Mouse (Mus musculus) embryo, embryonic 9.5 days (tissue): ENCODE measurements around the gene Cbx3.
"Not testable (repeated sequence)": the region's sequence is repeated elsewhere in the genome, so short reads cannot be mapped to it uniquely, and the experiment has no call there.

Experiments
- DNase-seq: peaks from one replicate; pipeline ENCODE4 v3.0.0-alpha.2; 2017; ENCODE audit errors: extremely low spot score

Gene Cbx3

GRCm38 (mm10) chr6:51469715-51470310, 347 bp upstream of the Cbx3 start, which contains the start of gene Hnrnpa2b1:
Hnrnpa2b1 (minus strand) TSS chr6:51469894.
- peak; percentile 99 for DNase-seq

GRCm38 (mm10) chr6:51471179-51471505, 982 bp downstream of the Cbx3 start:
- peak; percentile 76 for DNase-seq

DNA sequence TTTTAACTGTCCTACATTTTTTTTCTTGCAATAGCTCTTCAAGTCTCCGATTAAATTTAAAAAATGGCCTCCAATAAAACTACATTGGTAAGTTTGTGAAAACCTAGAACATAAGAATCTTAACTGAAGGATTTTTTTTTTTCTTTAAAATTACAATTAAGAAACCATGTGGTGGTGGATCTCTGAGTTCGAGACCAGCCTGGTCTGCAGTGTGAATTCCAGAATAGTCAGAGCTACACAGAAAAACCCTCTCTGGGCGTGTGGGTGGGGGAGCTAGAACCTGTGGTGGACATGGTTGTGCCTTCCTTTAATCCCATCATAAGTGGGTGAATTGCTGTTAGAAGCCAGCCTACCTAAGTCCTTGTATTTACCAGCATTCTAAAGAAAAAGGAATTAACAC, 1.6 kb downstream of the Cbx3 start:
- no peak for DNase-seq

- DNase-seq: no peak
Measured at GRCm38 (mm10) chr6:51472213-51472612, 2.1 kb downstream of the Cbx3 start.

GRCm38 (mm10) chr6:51479136-51479731, 9.1 kb downstream of the Cbx3 start:
- DNase-seq: no peak

GRCm38 (mm10) chr6:51481548-51481947, 11.4 kb downstream of the Cbx3 start:
- DNase-seq: no peak

DNA sequence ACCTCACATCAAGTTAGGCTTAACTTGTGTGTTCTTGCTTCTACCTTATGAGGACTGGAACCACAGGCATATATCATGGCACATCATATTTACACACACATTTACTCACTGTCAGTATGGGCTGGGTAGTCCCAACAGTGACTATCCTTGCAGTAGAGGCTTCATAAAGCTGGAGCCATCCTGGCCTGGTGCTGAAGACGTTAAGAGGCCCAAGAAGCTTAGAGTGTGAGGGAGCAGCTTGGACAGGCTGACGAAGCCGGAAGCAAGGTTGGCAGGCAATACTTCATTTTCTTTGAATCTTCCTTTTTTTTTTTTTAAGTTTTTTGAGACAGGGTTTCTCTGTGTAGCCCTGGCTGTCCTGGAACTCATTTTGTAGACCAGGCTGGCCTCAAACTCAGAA, 13.7 kb downstream of the Cbx3 start:
- DNase-seq: no peak

GRCm38 (mm10) chr6:51484556-51484955, 14.4 kb downstream of the Cbx3 start:
- not testable (repeated sequence) for DNase-seq

- no peak for DNase-seq
Measured at GRCm38 (mm10) chr6:51485646-51486045, 15.5 kb downstream of the Cbx3 start.

- DNase-seq: no peak
Measured at GRCm38 (mm10) chr6:51486076-51486710, 16.0 kb downstream of the Cbx3 start.

DNA sequence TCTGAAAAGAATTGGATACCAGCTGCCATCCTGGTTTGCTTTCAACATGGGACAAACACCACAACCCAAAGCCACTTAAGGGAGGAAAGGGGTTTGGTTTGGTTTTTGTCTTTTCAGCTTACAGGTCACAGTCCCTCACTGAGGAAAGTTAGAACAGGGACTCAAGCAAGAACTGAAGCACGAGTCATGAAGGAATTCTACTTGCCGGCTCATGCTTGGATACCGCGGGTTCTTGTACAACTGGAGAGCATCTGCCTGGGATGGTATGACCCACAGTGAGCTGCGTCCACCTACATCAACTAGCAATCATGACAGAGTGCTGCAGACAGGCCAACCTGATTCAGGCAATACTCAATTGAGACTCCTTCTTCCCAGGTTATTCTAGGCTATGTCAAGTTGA, 16.6 kb downstream of the Cbx3 start:
- DNase-seq: no peak

- no peak for DNase-seq
Measured at GRCm38 (mm10) chr6:51489787-51490186, 19.6 kb downstream of the Cbx3 start.

DNA sequence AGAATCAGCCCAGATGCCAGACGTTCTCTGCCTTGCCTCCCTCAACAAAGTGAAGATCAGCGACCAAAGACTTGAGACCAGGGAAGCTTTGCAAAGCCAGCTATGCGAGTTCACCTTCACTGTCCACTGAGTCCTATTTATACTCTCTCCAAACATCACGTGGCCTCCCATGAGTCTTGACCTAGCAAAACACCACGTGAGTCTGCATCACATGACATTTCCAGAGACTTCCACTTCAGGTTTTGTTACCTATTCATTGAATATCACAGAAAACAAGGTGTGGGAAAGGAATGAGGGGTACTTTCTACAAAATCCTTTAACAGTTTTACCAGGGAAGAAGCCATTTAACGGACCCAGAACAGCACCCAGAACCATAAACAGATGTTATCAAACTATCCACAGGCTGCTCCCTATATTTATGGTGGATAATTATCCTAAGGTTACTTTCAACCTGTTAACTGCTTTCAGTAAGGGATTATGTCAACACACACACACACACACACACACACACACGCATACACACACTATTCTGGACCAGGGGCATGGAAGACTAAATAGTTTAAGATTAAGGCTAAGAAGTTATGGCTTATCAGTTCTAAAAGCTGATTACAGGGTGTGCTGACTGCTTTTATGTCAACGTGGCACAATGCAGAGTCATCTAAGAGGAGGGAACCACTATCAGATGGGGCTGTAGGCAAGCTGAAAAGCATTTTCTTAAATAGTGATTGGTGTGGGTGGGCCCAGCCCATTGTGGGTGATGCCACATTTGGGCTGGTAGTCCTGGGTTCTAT, 27.4 kb downstream of the Cbx3 start:
- DNase-seq: no peak

- no peak for DNase-seq
Measured at GRCm38 (mm10) chr6:51505671-51506070, 35.5 kb downstream of the Cbx3 start.

GRCm38 (mm10) chr6:51507556-51507955, 37.4 kb downstream of the Cbx3 start:
- DNase-seq: no peak

DNA sequence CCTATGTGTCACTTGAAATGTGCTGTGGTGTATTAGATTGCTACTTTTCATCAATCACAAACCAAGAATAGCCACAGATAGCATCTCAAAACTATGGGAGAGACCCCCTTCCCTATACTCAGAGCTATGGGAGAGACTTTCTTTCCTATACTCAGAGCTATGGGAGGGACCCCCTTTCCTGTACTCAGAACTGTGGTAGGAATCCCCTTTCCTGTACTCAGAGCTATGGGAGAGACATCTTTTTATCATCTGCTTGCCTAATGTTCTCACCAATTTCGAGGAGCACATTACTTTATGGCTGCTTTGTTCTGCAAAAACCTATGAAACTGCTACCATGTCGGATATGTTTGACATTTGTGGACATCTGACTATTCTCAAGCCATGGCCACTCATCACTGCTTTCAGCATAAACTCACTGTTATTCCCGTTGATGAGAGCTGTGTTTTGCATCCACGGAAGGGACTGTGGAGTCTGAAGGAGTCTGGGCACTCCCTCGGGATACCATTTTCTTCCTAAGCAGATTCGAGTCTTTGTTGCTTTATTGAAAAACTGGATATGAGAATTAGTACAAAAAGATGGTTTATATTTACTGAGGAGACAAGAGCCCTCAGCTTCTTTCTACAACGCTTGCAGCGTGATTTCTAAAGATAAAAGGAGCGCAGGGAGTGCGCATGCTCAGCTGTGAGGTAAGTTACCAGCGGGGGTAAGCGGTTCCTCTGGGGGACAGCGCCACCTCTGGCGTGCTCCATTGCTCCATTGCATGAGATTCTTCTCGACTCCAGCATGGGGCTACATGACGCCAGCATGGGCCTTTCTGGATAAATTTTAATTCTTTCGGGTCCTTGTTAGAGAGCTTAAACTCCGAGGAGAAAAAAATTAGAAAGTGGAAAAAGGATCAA, 38.8 kb downstream of the Cbx3 start:
- peak; percentile 79 for DNase-seq

- peak; percentile 33 for DNase-seq
Measured at GRCm38 (mm10) chr6:51510094-51510493, 39.9 kb downstream of the Cbx3 start.

- no peak for DNase-seq
Measured at GRCm38 (mm10) chr6:51510946-51511345, 40.8 kb downstream of the Cbx3 start.

- DNase-seq: no peak
Measured at GRCm38 (mm10) chr6:51513745-51514144, 43.6 kb downstream of the Cbx3 start.

GRCm38 (mm10) chr6:51514860-51515259, 44.7 kb downstream of the Cbx3 start:
- no peak for DNase-seq

DNA sequence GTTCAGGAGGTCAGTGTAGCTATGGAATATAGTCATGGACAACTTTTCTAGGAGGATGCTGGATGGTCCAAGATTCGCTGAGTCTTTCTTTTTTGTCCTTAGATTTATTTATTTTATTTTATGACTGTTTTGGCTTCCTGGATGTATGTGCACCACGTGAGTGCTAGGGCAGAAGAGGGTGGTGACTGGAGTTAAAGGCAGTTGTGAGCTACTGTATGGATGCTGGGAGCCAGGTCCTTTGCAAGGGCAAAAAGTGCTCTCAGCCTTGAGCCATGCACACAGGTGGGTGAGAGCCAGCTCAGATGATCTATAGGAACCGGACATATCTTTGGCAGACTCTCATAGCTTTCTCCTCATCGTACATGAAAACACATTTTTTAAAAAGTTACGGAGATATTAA, 53.1 kb downstream of the Cbx3 start:
- no peak for DNase-seq
